Mouse (Mus musculus) midbrain, embryonic 15.5 days (tissue): ENCODE results near the gene Rfwd3. TPM values are rescaled to one million over a fixed set of nuclear protein-coding genes. Genes with fewer than 3 reads are reported as not detected.
"Not testable (repeated sequence)": the region's sequence is repeated elsewhere in the genome, so short reads cannot be mapped to it uniquely, and the experiment has no call there.

Experiments
- ATAC-seq: fragments of 200-750 bp; cut with Nextera tagmentation; replicated peaks from 2 replicates; pipeline ENCODE4 v1.8.0; 2017; ENCODE audit warnings: moderate TSS enrichment
- H3K27ac ChIP-seq: fragments of 300-500 bp; sonication (generic); 2 replicates; pipeline ENCODE4 v1.5.1; 2015; ENCODE audit warnings: mild to moderate bottlenecking, inconsistent platforms
- H3K27me3 ChIP-seq: fragments of 300-500 bp; sonication (generic); replicated peaks from 2 replicates; pipeline ENCODE4 v1.6.1; 2015; ENCODE audit warnings: inconsistent platforms
- H3K36me3 ChIP-seq: fragments of 300-500 bp; sonication (generic); replicated peaks from 2 replicates; pipeline ENCODE4 v1.6.1; 2015; ENCODE audit warnings: inconsistent platforms
- H3K4me1 ChIP-seq: fragments of 300-500 bp; sonication (generic); 2 replicates; pipeline ENCODE4 v1.6.1; 2015; ENCODE audit warnings: inconsistent platforms
- H3K4me2 ChIP-seq: fragments of 300-500 bp; sonication (generic); 2 replicates; pipeline ENCODE4 v1.6.1; 2015; ENCODE audit warnings: inconsistent platforms, mild to moderate bottlenecking, moderate library complexity
- H3K4me3 ChIP-seq: fragments of 300-500 bp; sonication (generic); 2 replicates; pipeline ENCODE4 v1.5.1; 2015; ENCODE audit warnings: mild to moderate bottlenecking, inconsistent platforms
- H3K9ac ChIP-seq: fragments of 300-500 bp; sonication (generic); 2 replicates; pipeline ENCODE4 v1.6.1; 2015; ENCODE audit warnings: mild to moderate bottlenecking, inconsistent platforms
- H3K9me3 ChIP-seq: fragments of 300-500 bp; sonication (generic); 2 replicates; pipeline ENCODE4 v1.6.1; 2016; ENCODE audit warnings: inconsistent platforms
- WGBS: fragments of 180-500 bp; shearing (Covaris S2); methylation state at CpG from one replicate; pipeline ENCODE4 v1.1.7; 2015; ENCODE audit warnings: mixed read lengths; 5-methylcytosine and 5-hydroxymethylcytosine counted together
- polyA plus RNA-seq: library from polyadenylated mRNA; unstranded; fragments of >200 nt; fragmentation: Nextera tagmentation; extraction: Ambion mirVana; gene quantifications from 2 replicates; pipeline ENCODE4 v1.2.1, GENCODE M21; 2015

Gene Rfwd3
- polyA plus RNA-seq, 1 experiment from 2014 or later: 23.5 TPM

DNA sequence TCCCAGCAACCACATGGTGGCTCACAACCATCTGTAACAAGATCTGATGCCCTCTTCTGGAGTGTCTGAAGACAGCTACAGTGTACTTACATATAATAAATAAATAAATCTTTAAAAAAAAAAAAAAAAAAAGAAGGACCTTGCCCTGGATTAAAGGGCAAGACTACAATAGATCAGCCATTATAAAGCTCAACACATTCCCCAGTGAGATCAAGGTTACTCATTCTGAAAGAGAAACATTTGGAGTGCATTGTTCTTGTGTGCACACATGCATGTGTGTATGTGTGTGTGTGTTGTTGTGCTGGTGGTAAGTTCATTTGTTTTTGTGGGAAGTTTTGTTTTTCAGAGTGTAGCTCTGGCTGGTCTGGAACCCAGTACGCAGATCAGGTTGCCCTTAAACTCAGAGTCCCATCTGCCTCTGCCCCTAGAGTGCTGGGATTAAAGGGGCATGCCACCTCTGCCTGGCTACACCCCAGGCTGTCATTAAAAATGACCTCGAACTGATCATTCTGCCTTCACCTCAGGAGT lies 35.3 kb downstream of the Rfwd3 start:
- WGBS: 75% methylated on average over 2 of the region's 2 CpGs
- no peaks in the 10 kb centered on the region for H3K9me3 ChIP-seq
- H3K4me3 ChIP-seq: no peak overlapping the region
- no peak overlapping the region for H3K27ac ChIP-seq
- H3K9ac ChIP-seq: no peak overlapping the region
- no peaks in the 10 kb centered on the region for H3K27me3 ChIP-seq
- H3K4me1 ChIP-seq: 0 out of 2 replicates have a peak, but pooled peaks cover 2% of the 10 kb centered on the region
- H3K36me3 ChIP-seq: no peaks in the 10 kb centered on the region
- no peak for ATAC-seq
- no peak overlapping the region for H3K4me2 ChIP-seq

DNA sequence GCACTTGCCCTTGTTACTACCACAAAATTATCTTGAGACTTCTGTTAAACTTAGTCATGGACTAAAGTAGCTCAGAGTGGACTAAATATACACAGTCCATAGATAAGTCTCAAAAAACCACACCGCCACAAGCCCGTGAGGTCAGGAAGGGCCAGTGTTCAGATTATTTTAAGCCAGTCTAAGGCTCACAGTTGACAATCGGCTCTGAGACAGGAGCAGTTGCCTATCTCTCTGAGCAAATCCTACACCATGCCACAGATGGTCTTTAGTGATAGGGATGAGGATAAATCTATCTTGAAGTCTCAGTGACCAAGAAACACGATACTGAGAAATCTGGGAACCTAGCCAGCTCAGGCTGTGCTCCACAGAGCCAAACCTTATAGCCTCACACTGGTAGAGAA lies 38.0 kb downstream of the Rfwd3 start:
- ATAC-seq: no peak
- no peak overlapping the region for H3K4me3 ChIP-seq
- no peak overlapping the region for H3K4me2 ChIP-seq
- H3K4me1 ChIP-seq: peaks cover 15% of the 10 kb centered on the region
- H3K27ac ChIP-seq: no peak overlapping the region
- H3K27me3 ChIP-seq: no peaks in the 10 kb centered on the region
- H3K36me3 ChIP-seq: no peaks in the 10 kb centered on the region
- H3K9me3 ChIP-seq: no peaks in the 10 kb centered on the region
- no peak overlapping the region for H3K9ac ChIP-seq
- WGBS: 84% methylated on average over 4 of the region's 4 CpGs

DNA sequence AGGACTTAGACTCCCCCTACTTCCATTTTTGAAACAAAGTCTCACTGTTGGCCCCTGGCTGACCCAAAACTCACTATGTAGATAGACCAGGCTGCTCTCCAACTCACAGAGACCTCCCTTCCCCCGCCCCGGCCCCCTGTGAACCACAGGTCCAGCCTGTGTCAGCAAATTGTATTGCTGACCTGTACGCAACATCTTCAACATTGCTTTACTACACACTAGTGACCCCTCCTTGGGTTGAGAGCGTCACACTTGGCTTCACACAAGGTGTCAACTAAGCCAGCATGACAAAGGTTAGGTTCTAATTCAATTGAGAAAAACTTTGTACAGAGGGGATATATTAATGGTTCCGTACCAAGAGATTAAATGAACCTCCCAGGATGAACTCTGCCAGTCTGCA lies 39.8 kb downstream of the Rfwd3 start:
- Histone ChIP-seq H3K4me3 (no peak overlapping the region), H3K9me3 (no peaks in the 10 kb centered on the region), H3K9ac (no peak overlapping the region), H3K4me2 (no peak overlapping the region), H3K36me3 (no peaks in the 10 kb centered on the region), H3K27me3 (no peaks in the 10 kb centered on the region), H3K4me1 (peaks cover 20% of the 10 kb centered on the region), H3K27ac (no peak overlapping the region)
- no peak for ATAC-seq
- WGBS: 98% methylated on average over 5 of the region's 5 CpGs

DNA sequence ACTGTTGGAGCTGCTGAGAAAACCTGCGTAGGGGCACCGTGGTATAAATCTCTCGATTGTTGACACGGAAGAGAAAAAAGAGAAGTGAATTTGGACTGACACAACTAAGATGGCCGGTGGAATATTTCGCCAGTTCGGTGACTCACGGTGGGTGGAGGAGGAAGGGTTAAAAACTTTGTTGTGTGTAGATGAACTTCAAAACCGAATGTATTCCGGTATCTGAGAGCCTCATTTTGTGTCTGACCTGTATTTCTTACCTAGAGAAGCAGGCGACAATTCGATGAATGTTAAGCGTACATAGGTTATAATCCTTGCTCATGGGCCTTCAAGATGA lies 40.6 kb downstream of the Rfwd3 start:
- Histone ChIP-seq H3K4me3 (peak overlapping the region; percentile 70), H3K27ac (peak overlapping the region; percentile 98), H3K9ac (peak overlapping the region; percentile 83), H3K4me2 (peak overlapping the region; percentile 61), H3K27me3 (no peaks in the 10 kb centered on the region), H3K9me3 (no peaks in the 10 kb centered on the region), H3K36me3 (no peaks in the 10 kb centered on the region), H3K4me1 (peaks cover 20% of the 10 kb centered on the region)
- 12% methylated on average over 13 of the region's 13 CpGs for WGBS
- peak; percentile 34; the same call in 1 of the 2 replicates for ATAC-seq

DNA sequence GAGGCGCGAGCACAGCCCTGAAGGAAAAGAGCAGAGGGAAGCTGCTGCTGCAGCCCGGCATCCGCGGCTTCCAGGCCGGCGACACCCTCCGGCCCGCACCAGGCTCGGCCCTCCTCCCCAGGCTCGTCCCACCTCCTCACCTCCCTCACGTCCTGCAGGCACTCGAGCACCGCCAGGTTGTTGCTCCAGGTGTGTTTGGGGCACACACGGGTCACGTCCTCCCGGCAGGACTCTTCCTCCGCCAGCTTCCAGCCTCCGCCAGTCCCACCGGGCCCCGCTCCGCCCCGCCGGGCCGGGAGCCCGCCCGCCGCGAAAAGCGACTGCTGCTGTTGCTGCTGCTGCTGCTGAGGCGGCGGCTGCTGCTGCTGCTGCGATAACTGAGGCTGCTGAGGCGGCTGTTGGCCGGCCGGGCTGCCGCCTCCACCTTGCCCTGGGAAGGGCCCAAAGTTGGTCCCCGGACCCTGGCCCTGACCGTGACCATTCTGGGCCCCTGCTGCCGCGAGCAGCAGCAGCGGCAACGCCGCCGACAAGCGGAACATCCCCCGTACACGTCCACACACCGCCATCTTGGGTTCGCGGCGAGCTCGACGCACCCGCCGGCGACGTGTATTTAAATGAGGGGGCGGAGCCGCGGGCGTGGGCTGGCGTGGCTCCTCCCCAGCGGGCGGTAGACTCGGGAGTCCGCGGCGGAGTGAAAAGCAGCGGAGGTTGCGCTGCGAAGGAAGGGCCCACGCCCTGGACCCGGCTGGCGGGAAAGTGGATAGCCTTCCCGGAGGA lies 41.2 kb downstream of the Rfwd3 start, which contains the start of gene Glg1:
Gene Glg1, minus strand, starts transcription at position 586 of the 777 bp plus-strand sequence.
- H3K4me1 ChIP-seq: peaks cover 20% of the 10 kb centered on the region
- H3K4me2 ChIP-seq: peak within 1 kb of the TSS; percentile 61
- H3K9ac ChIP-seq: peak within 1 kb of the TSS; percentile 83
- under 1% methylated on average over 71 of the region's 76 CpGs for WGBS
- peak; percentile 96 for ATAC-seq
- H3K4me3 ChIP-seq: peak within 1 kb of the TSS; percentile 70
- H3K9me3 ChIP-seq: no peaks in the 10 kb centered on the region
- H3K36me3 ChIP-seq: no peaks in the 10 kb centered on the region
- peak within 1 kb of the TSS; percentile 98 for H3K27ac ChIP-seq
- H3K27me3 ChIP-seq: no peaks in the 10 kb centered on the region

- H3K4me1 ChIP-seq: peaks cover 20% of the 10 kb centered on the region
- H3K9me3 ChIP-seq: no peaks in the 10 kb centered on the region
- WGBS: under 1% methylated on average over 25 of the region's 26 CpGs
- H3K36me3 ChIP-seq: no peaks in the 10 kb centered on the region
- H3K4me3 ChIP-seq: peak overlapping the region; percentile 70
- ATAC-seq: peak; percentile 70
- H3K27me3 ChIP-seq: no peaks in the 10 kb centered on the region
- H3K9ac ChIP-seq: peak overlapping the region; percentile 83
- peak overlapping the region; percentile 61 for H3K4me2 ChIP-seq
- peak overlapping the region; percentile 98 for H3K27ac ChIP-seq
Observed at GRCm38 (mm10) chr8:111258010-111258630, 41.9 kb downstream of the Rfwd3 start.

DNA sequence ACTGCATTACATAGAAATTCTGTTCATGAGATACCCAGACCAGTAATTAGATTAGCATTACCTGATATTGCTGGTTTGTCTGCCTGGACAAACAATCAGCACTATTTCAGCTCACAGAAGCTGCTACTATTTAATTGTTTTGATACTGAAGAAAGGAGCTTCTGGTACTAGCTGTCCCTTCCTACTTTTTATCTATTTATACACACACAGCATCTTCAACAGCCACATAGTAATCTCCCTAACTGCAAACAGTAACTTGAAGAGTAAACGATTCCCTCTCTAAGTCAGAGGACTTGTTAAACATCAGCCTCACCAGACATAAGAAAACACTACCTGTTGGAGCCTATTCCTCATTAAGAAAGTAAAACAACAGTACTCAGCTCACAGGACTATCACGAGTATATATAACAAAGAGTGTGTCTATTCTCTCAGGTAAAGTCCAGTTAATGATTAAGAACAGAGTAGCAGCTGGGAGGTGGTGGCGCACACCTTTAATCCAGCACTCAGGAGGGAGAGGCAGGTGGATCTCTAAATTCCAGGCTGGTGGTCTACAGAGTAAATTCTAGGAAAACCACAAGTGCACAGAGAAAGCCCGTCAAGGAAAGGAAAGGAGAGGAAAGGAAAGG lies 47.4 kb downstream of the Rfwd3 start:
- H3K4me2 ChIP-seq: no peak overlapping the region
- H3K4me1 ChIP-seq: peaks cover 17% of the 10 kb centered on the region
- no peak overlapping the region for H3K9ac ChIP-seq
- no peak for ATAC-seq
- 92% methylated on average over 4 of the region's 4 CpGs for WGBS
- no peaks in the 10 kb centered on the region for H3K36me3 ChIP-seq
- H3K27ac ChIP-seq: no peak overlapping the region
- H3K9me3 ChIP-seq: no peaks in the 10 kb centered on the region
- H3K4me3 ChIP-seq: no peak overlapping the region
- no peaks in the 10 kb centered on the region for H3K27me3 ChIP-seq

- no peak for ATAC-seq
- no peak overlapping the region for H3K9ac ChIP-seq
- H3K27me3 ChIP-seq: no peaks in the 10 kb centered on the region
- no peaks in the 10 kb centered on the region for H3K9me3 ChIP-seq
- H3K4me2 ChIP-seq: no peak overlapping the region
- no peak overlapping the region for H3K27ac ChIP-seq
- 81% methylated on average over 2 of the region's 2 CpGs for WGBS
- peaks cover 5% of the 10 kb centered on the region; the same call in 1 of the 2 replicates for H3K4me1 ChIP-seq
- no peaks in the 10 kb centered on the region for H3K36me3 ChIP-seq
- no peak overlapping the region for H3K4me3 ChIP-seq
Observed at GRCm38 (mm10) chr8:111250111-111250510, 49.9 kb downstream of the Rfwd3 start.

- Histone ChIP-seq H3K27ac (no peak overlapping the region), H3K27me3 (no peaks in the 10 kb centered on the region), H3K9ac (no peak overlapping the region), H3K4me2 (no peak overlapping the region), H3K9me3 (no peaks in the 10 kb centered on the region), H3K4me1 (peaks cover 5% of the 10 kb centered on the region; the same call in 1 of the 2 replicates), H3K36me3 (no peaks in the 10 kb centered on the region), H3K4me3 (no peak overlapping the region)
- no peak for ATAC-seq
Observed at GRCm38 (mm10) chr8:111248136-111248535, 51.9 kb downstream of the Rfwd3 start.

- not testable (repeated sequence) for ATAC-seq, H3K27ac ChIP-seq, H3K4me2 ChIP-seq, H3K9me3 ChIP-seq, H3K27me3 ChIP-seq, H3K4me3 ChIP-seq, H3K9ac ChIP-seq, H3K36me3 ChIP-seq, H3K4me1 ChIP-seq
- 100% methylated on average over 1 of the region's 1 CpGs for WGBS
Observed at GRCm38 (mm10) chr8:111246864-111247263, 53.2 kb downstream of the Rfwd3 start.

- no peaks in the 10 kb centered on the region for H3K36me3 ChIP-seq
- no peak overlapping the region for H3K4me3 ChIP-seq
- ATAC-seq: no peak
- no peak overlapping the region for H3K27ac ChIP-seq
- H3K9me3 ChIP-seq: no peaks in the 10 kb centered on the region
- H3K27me3 ChIP-seq: no peaks in the 10 kb centered on the region
- WGBS: 91% methylated on average over 4 of the region's 4 CpGs
- H3K4me1 ChIP-seq: no peaks in the 10 kb centered on the region
- H3K9ac ChIP-seq: no peak overlapping the region
- H3K4me2 ChIP-seq: no peak overlapping the region
Observed at GRCm38 (mm10) chr8:111246287-111246830, 53.7 kb downstream of the Rfwd3 start.

- no peak overlapping the region for H3K27ac ChIP-seq
- H3K4me1 ChIP-seq: no peaks in the 10 kb centered on the region
- no peaks in the 10 kb centered on the region for H3K9me3 ChIP-seq
- no peaks in the 10 kb centered on the region for H3K36me3 ChIP-seq
- no peak for ATAC-seq
- no peak overlapping the region for H3K4me3 ChIP-seq
- no peak overlapping the region for H3K9ac ChIP-seq
- 86% methylated on average over 3 of the region's 3 CpGs for WGBS
- H3K4me2 ChIP-seq: no peak overlapping the region
- H3K27me3 ChIP-seq: no peaks in the 10 kb centered on the region
Observed at GRCm38 (mm10) chr8:111237301-111237700, 62.7 kb downstream of the Rfwd3 start.
